Mouse (Mus musculus) MEL (cell line): Measurements from ENCODE around the gene Ipcef1. TPM values are rescaled to one million over a fixed set of nuclear protein-coding genes. Genes with fewer than 3 reads are reported as not detected.

Source experiments
- DNase-seq: peaks from one replicate; pipeline ENCODE4 v3.0.0; 2011; ENCODE audit warnings: low read depth, low spot score
- H3K27ac ChIP-seq: 2 replicates; pipeline ENCODE4 v1.5.1; 2012; ENCODE audit warnings: low read depth, mild to moderate bottlenecking, control low read depth, low read length, moderate library complexity; ENCODE audit not compliant: control insufficient read depth
- H3K27me3 ChIP-seq, 2 experiments: fragments of 150-350 bp in 1 of 2; sonication (generic) in 1 of 2; 2 replicates each; pipeline ENCODE4 v1.6.1; 2012; ENCODE audit warnings: low read length in 2 of 2, mild to moderate bottlenecking in 2 of 2, improper control_type of control experiment in 1 of 2, moderate library complexity in 1 of 2; ENCODE audit not compliant: insufficient read depth in 2 of 2, control insufficient read depth in 1 of 2
- H3K36me3 ChIP-seq, 2 experiments: 2 replicates each; pipeline ENCODE4 v1.6.1; 2012 to 2014; ENCODE audit warnings: low read length in 2 of 2, improper control_type of control experiment in 1 of 2, inconsistent platforms in 1 of 2, mild to moderate bottlenecking in 1 of 2; ENCODE audit not compliant: insufficient read depth in 2 of 2, control insufficient read depth in 1 of 2
- H3K4me1 ChIP-seq, 2 experiments: fragments of 150-350 bp in 1 of 2; sonication (generic) in 1 of 2; 2 replicates each; pipeline ENCODE4 v1.6.1; 2012; ENCODE audit warnings: low read length in 2 of 2, improper control_type of control experiment in 1 of 2, mild to moderate bottlenecking in 1 of 2; ENCODE audit not compliant: insufficient read depth in 2 of 2, control insufficient read depth in 1 of 2
- H3K4me3 ChIP-seq, 2 experiments: fragments of 150-350 bp in 1 of 2; sonication (generic) in 1 of 2; 2 replicates each; pipeline ENCODE4 v1.5.1; 2012; ENCODE audit warnings: low read depth in 2 of 2, low read length in 2 of 2, mild to moderate bottlenecking in 2 of 2, moderate library complexity in 2 of 2, control low read depth in 1 of 2, improper control_type of control experiment in 1 of 2; ENCODE audit not compliant: control insufficient read depth in 1 of 2, insufficient read depth in 1 of 2
- H3K79me2 ChIP-seq: 2 replicates; pipeline ENCODE4 v1.6.1; 2012; ENCODE audit warnings: mild to moderate bottlenecking, low read length, moderate library complexity; ENCODE audit not compliant: control insufficient read depth, poor library complexity, insufficient read depth
- H3K9ac ChIP-seq: 2 replicates; pipeline ENCODE4 v1.6.1; 2012; ENCODE audit warnings: low read depth, mild to moderate bottlenecking, control low read depth, low read length, moderate library complexity; ENCODE audit not compliant: control insufficient read depth, poor library complexity, severe bottlenecking
- H3K9me3 ChIP-seq: fragments of 150-350 bp; sonication (generic); replicated peaks from 2 replicates; pipeline ENCODE4 v1.6.1; 2012; ENCODE audit warnings: mild to moderate bottlenecking, low read length, improper control_type of control experiment, moderate library complexity; ENCODE audit not compliant: insufficient read depth
- CHD1 ChIP-seq: IDR thresholded peaks from 2 replicates; pipeline ENCODE4 v1.6.1; 2012; ENCODE audit warnings: low read depth, mild to moderate bottlenecking, inconsistent platforms, low read length, improper control_type of control experiment
- E2F4 ChIP-seq: IDR thresholded peaks from 2 replicates; pipeline ENCODE4 v1.6.1; 2011; ENCODE audit warnings: low read depth, low read length, improper control_type of control experiment, borderline replicate concordance
- EP300 ChIP-seq, 2 experiments: IDR thresholded peaks; 2 replicates each; pipeline ENCODE4 v1.6.1; 2011; ENCODE audit warnings: improper control_type of control experiment in 2 of 2, low read length in 2 of 2, low read depth in 1 of 2, mild to moderate bottlenecking in 1 of 2
- GABPA ChIP-seq: IDR thresholded peaks from 2 replicates; pipeline ENCODE4 v1.6.1; 2012; ENCODE audit warnings: low read depth, mild to moderate bottlenecking, inconsistent platforms, low read length, improper control_type of control experiment, moderate library complexity
- HCFC1 ChIP-seq: IDR thresholded peaks from 2 replicates; pipeline ENCODE4 v1.6.1; 2012; ENCODE audit warnings: low read depth, mild to moderate bottlenecking, inconsistent platforms, low read length, improper control_type of control experiment, moderate library complexity
- JUND ChIP-seq: IDR thresholded peaks from 2 replicates; pipeline ENCODE4 v1.6.1; 2011; ENCODE audit warnings: low read depth, mild to moderate bottlenecking, improper control_type of control experiment, low read length
- KAT2A ChIP-seq: conservative IDR thresholded peaks from 2 replicates; pipeline ENCODE4 v1.6.1; 2012; ENCODE audit warnings: low read depth, low read length, improper control_type of control experiment, inconsistent platforms
- MAFK ChIP-seq: IDR thresholded peaks from 2 replicates; pipeline ENCODE4 v1.6.1; 2011; ENCODE audit warnings: low read depth, mild to moderate bottlenecking, low read length, improper control_type of control experiment, borderline replicate concordance
- MAX ChIP-seq: IDR thresholded peaks from 2 replicates; pipeline ENCODE4 v1.6.1; 2011; ENCODE audit warnings: low read length, improper control_type of control experiment
- NRF1 ChIP-seq: IDR thresholded peaks from 2 replicates; pipeline ENCODE4 v1.6.1; 2014; ENCODE audit warnings: low read depth, mild to moderate bottlenecking, inconsistent platforms, low read length, improper control_type of control experiment, moderate library complexity; ENCODE audit not compliant: poor library complexity, insufficient read depth, severe bottlenecking
- POLR2A ChIP-seq, 2 experiments: IDR thresholded peaks; 2 replicates each; pipeline ENCODE4 v1.6.1; 2011 to 2012; ENCODE audit warnings: low read length in 2 of 2, mild to moderate bottlenecking in 2 of 2, control low read depth in 1 of 2, improper control_type of control experiment in 1 of 2, low read depth in 1 of 2, moderate library complexity in 1 of 2; ENCODE audit not compliant: control insufficient read depth in 1 of 2, insufficient read depth in 1 of 2, poor library complexity in 1 of 2
- POLR2AphosphoS2 ChIP-seq: IDR thresholded peaks from 2 replicates; pipeline ENCODE4 v1.6.1; 2011; ENCODE audit warnings: low read length, improper control_type of control experiment
- TCF12 ChIP-seq: IDR thresholded peaks from 2 replicates; pipeline ENCODE4 v1.6.1; 2014; ENCODE audit warnings: low read depth, mild to moderate bottlenecking, inconsistent platforms, low read length, improper control_type of control experiment, moderate library complexity
- USF1 ChIP-seq: IDR thresholded peaks from 2 replicates; pipeline ENCODE4 v1.6.1; 2014; ENCODE audit warnings: low read depth, mild to moderate bottlenecking, inconsistent platforms, low read length, improper control_type of control experiment, moderate library complexity
- USF2 ChIP-seq, 2 experiments: IDR thresholded peaks; 2 replicates each; pipeline ENCODE4 v1.6.1; 2011 to 2012; ENCODE audit warnings: improper control_type of control experiment in 2 of 2, low read length in 2 of 2, borderline replicate concordance in 1 of 2, inconsistent platforms in 1 of 2, low read depth in 1 of 2, mild to moderate bottlenecking in 1 of 2; ENCODE audit not compliant: insufficient read depth in 1 of 2
- ZKSCAN1 ChIP-seq: IDR thresholded peaks from 2 replicates; pipeline ENCODE4 v1.6.1; 2012; ENCODE audit warnings: low read depth, mild to moderate bottlenecking, inconsistent platforms, low read length, improper control_type of control experiment, moderate library complexity
- ZMIZ1 ChIP-seq: IDR thresholded peaks from 2 replicates; pipeline ENCODE4 v1.6.1; 2012; ENCODE audit warnings: low read depth, mild to moderate bottlenecking, inconsistent platforms, low read length, improper control_type of control experiment, moderate library complexity
- polyA plus RNA-seq, 2 experiments: library from polyadenylated mRNA; stranded (reverse) in 1 of 2; unstranded in 1 of 2; fragments of >175 nt in 1 of 2; fragments of >200 nt in 1 of 2; gene quantifications; 2 replicates each; pipeline versions ENCODE4 v1.2.1 to v1.2.4; 2012; ENCODE audit warnings: low replicate concordance in 2 of 2, low read depth in 1 of 2; ENCODE audit not compliant: insufficient read length in 2 of 2, insufficient read depth in 1 of 2, missing spikeins in 1 of 2
- total RNA-seq: library from RNA; depleted of rRNA; stranded (reverse); fragments of 300-350 nt; gene quantifications from 2 replicates; pipeline ENCODE4 v1.2.3, GENCODE M21; 2012

Gene Ipcef1
- total and polyA plus RNA-seq, 3 experiments, result not detected

DNA sequence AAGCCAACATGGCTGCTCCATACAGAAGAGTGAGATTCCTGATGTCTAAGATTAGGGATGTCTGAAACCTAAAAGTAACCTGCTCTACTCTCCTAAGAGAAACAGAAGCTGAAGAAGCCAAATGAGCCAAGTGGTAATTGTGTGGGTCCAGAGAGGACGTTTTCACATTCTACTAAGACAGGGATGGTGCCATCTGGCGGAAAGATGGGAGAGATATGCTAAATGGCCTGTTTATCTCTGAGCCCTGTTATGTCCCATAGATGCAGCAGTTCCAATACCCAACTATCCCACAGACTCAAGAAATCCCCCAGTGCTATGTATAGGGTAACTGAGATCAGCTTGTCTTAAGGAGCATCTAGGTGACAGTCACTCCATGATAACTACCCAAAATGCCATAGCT, 74.4 kb downstream of the Ipcef1 start:
- no peaks in the 10 kb centered on the region for H3K9me3 ChIP-seq
- TF ChIP-seq MAFK (no peak), ZKSCAN1 (no peak), USF1 (no peak), JUND (no peak), ZMIZ1 (no peak), GABPA (no peak), USF2 (IDR thresholded peaks at IDR 0.05; ENCODE audit: borderline replicate concordance in 1 of 2, insufficient read depth in 1 of 2, low read depth in 1 of 2, low read length in 2 of 2) (no peak), TCF12 (no peak), EP300 (IDR thresholded peaks at IDR 0.05; ENCODE audit: low read depth in 1 of 2, low read length in 2 of 2) (no peak)
- H3K4me3 ChIP-seq, result no peak overlapping the region
- H3K9ac ChIP-seq, result no peak overlapping the region
- H3K27ac ChIP-seq, result no peak overlapping the region
- no peaks in the 10 kb centered on the region for H3K4me1 ChIP-seq
- H3K27me3 ChIP-seq, result no peaks in the 10 kb centered on the region
- no peaks in the 10 kb centered on the region for H3K79me2 ChIP-seq
- no peaks in the 10 kb centered on the region for H3K36me3 ChIP-seq
- no peak for DNase-seq

DNA sequence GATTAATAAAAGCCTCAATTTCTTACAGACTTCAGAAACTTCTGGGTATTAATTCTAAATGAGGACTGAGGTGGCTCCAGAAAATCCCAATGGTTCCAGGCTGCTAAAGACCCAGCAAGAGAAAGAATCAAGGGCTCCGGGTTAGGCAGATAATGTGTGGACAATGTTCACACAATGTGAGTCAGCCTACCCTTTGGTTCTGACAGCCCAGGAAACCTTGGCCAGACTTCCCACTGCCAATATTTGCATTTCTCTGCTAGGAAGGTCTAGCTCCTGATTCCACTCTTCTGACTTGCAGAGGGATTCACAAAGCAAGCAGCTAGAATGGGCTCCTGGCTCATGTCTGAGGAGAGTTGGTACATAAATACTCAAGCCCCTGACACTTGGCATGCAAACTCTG, 83.9 kb downstream of the Ipcef1 start:
- no peak for DNase-seq
- no peak for TF ChIP-seq USF1
- TF ChIP-seq E2F4, result no peak
- no peak for TF ChIP-seq HCFC1
- no peak for TF ChIP-seq NRF1
- TF ChIP-seq POLR2A (IDR thresholded peaks at IDR 0.05; ENCODE audit: control insufficient read depth in 1 of 2, insufficient read depth in 1 of 2, low read depth in 1 of 2, low read length in 2 of 2, poor library complexity in 1 of 2), result no peak
- no peak for TF ChIP-seq CHD1
- TF ChIP-seq USF2 (IDR thresholded peaks at IDR 0.05; ENCODE audit: borderline replicate concordance in 1 of 2, insufficient read depth in 1 of 2, low read depth in 1 of 2, low read length in 2 of 2), result no peak
- no peak for TF ChIP-seq POLR2AphosphoS2
- no peak for TF ChIP-seq KAT2A
- TF ChIP-seq EP300 (IDR thresholded peaks at IDR 0.05; ENCODE audit: low read depth in 1 of 2, low read length in 2 of 2), result no peak
- TF ChIP-seq MAX, result no peak
- H3K4me3 ChIP-seq, result no peak overlapping the region
- no peak overlapping the region for H3K9ac ChIP-seq
- H3K36me3 ChIP-seq, result no peaks in the 10 kb centered on the region
- no peaks in the 10 kb centered on the region for H3K4me1 ChIP-seq
- H3K9me3 ChIP-seq, result no peaks in the 10 kb centered on the region
- no peaks in the 10 kb centered on the region for H3K79me2 ChIP-seq
- no peaks in the 10 kb centered on the region for H3K27me3 ChIP-seq
- H3K27ac ChIP-seq, result no peak overlapping the region
